Mouse (Mus musculus) c-Kit-positive CD71-positive TER-119-positive erythroid progenitor cells, embryonic 14.5 days (primary cell): ENCODE data around the gene Focad.

Source experiments
- DNase-seq: peaks from one replicate; pipeline ENCODE4 v3.0.0-alpha.2; 2013; ENCODE audit warnings: low spot score

Gene Focad

GRCm38 (mm10) chr4:88094062-88094767 is at the start of gene Focad:
Focad (plus strand) TSS chr4:88094629.
- DNase-seq: peak; percentile 96

DNA sequence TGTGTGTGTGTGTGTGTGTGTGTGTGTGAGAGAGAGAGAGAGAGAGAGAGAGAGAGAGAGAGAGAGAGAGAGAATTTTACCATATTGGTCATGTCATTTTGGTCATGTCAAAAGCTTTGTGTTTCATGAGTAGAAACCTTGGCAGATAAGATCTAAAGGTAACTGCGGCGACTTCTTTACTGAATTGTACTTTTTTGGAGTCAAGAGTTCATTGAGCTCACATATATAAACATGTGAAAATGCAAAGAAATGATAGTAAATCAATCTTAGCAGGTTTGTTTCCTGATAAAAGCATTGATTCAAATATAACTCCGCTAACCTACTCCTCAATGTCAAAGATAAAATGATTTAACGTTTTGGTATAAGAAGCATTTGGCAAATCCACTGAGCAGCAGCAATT is 49.3 kb upstream of the Focad start:
- no peak for DNase-seq

DNA sequence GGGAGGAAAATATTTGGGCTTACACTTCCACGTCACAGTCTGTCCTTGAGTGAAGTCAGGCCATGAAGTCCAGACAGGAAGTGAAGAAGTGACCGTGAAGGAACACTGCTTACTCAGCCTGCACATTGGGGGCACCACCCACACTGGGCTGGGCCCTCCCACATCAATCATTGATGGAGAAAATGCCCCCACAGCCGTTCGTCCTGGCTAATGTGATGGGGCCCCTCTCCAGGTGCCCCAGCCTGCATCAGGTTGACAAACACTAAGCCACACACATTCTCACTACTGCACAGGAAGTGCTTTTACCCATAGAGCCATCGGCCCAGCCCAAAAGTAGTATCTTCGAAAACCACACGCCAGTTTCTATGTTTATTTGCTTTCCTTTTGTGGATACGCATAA is 48.1 kb upstream of the Focad start:
- DNase-seq: no peak

DNA sequence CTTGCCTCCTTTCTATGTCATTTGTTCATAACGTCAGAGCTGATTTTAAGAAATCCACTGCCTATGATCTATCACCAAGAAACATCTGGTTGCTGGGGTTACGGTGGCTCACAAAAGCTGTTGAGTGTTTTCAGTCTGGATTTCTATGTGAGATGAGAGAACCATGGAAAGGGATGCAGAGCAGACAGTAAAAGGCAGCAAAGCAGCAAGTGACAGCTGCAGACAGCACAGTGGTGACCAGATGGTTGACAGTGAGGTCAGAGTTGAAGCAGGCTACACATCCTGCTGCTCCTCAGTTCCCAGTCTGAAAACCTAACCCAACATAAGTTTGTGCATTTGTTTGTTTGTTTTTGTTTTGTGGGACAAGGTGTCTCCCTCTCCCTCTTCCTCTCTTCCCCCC is 19.0 kb upstream of the Focad start:
- DNase-seq: no peak

DNA sequence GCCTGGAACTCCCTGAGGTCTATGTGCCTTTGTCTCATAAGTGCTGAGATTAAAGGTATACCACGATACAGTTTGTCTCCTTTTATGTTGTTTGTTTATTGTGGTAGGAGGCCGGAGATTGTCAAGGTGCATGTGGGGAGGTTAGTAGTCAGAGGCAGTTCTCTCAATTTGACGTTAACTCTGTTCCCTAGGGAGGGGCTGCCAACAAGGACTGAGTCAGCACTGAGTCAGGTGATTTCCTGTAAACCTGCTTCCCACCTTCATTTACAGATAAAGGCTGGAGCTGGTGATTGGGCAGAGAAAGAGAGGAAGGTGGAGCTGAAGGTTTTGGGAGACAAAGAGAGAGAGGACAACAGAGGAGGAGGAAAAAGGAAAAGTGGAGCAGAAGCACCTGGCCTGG is 15.4 kb upstream of the Focad start:
- DNase-seq: no peak

- no peak for DNase-seq
Observed at GRCm38 (mm10) chr4:88081417-88081816, 13.0 kb upstream of the Focad start.

- DNase-seq: no peak
Observed at GRCm38 (mm10) chr4:88081885-88082284, 12.5 kb upstream of the Focad start.

DNA sequence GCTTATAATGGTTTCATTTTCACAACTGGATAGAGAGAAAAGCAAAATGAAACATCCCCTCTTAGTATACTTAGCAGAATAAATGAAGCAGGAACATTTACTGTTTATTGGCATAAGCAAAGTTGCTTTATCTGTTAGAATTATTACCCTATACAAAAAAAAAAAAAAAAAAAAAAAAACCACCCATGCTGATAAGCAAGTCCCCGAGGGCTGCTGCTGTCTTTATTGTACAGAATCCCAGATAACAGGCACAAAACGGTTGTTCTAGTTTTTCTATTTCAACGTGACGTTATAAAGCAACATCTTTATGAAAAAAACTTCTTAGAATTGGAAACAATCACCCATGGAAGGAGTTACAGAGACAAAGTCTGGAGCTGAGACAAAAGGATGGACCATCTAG is 12.0 kb upstream of the Focad start:
- DNase-seq: no peak

GRCm38 (mm10) chr4:88083781-88084180 is 10.6 kb upstream of the Focad start:
- no peak for DNase-seq

GRCm38 (mm10) chr4:88090316-88090715 is 4.1 kb upstream of the Focad start:
- no peak for DNase-seq

DNA sequence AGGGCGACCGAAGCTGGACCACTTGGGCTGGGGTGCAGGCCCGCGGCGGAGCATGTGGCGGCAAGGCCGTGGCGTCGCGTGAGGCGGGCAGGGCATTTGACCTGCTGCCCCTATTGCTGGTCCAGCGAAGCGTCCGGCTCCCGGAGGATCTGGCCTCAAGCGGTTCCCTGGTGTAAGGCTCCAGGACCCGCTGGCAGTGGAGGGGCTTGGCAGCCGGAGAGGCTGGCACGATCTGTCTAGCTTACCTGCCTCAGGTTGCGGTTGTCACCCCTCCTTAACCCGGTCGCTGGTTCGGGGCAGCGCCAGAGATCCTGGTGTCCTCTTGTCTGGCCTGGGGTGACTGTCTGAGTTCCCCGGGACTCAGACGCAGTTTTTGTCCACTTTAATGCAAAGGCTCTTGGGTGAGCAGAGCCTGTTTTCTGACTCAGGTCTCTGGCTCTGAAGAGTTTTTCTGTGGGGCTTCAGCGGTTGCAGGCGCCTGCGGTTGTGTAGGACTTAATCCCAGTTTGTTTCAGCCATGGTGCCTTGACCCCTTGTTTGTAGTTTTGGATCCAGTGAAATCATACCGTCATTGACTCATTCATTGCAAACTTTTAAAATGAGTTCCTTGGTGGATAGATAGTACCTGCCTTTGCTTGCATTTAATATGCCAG is 465 bp downstream of the Focad start:
- peak; percentile 37 for DNase-seq

- no peak for DNase-seq
Observed at GRCm38 (mm10) chr4:88095693-88096092, 1.3 kb downstream of the Focad start.

DNA sequence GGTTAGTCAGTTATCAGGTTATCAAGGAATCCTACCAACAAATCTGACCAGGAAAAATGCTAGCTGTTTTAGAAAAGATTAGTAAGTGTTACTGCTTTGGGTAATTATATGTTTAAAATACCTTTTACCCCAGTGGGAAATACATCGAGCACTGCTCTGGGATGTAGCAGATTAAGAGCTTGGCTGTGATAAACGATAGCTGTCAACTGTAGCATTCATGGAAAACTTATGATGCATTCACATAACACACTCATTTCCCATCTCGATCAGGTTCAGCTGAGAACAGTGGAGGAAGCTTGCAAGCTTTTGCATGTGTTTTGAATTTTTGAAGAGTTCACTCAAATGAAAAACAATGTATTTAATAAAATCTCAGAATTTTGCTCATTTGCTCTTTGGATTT is 14.2 kb downstream of the Focad start:
- DNase-seq: no peak

- peak; percentile 66 for DNase-seq
Observed at GRCm38 (mm10) chr4:88117331-88117730, 22.9 kb downstream of the Focad start.

GRCm38 (mm10) chr4:88117942-88118341 is 23.5 kb downstream of the Focad start:
- DNase-seq: peak; percentile 53

GRCm38 (mm10) chr4:88118750-88119395 is 24.4 kb downstream of the Focad start:
- no peak for DNase-seq

- DNase-seq: no peak
Observed at GRCm38 (mm10) chr4:88120091-88120490, 25.7 kb downstream of the Focad start.

DNA sequence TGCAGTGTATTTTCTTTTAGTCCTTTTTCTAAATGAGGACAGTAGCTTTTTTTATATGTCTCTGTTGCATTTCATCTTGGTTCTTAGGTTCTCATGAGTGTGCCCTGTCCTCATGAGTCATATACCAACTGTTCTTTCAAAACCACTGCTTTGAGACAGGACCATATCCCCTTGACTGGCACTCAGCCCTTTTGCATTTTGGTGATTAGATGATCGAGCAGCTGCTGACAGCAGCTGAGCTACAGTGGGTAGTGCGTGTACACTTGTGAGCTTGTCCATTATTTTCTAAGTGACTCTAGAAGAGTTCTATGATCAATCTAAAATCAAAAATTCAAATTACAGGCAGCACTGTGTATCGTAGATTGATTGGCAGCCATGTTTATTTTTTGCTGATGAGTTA is 28.0 kb downstream of the Focad start:
- no peak for DNase-seq

GRCm38 (mm10) chr4:88135936-88136335 is 41.5 kb downstream of the Focad start:
- DNase-seq: no peak

DNA sequence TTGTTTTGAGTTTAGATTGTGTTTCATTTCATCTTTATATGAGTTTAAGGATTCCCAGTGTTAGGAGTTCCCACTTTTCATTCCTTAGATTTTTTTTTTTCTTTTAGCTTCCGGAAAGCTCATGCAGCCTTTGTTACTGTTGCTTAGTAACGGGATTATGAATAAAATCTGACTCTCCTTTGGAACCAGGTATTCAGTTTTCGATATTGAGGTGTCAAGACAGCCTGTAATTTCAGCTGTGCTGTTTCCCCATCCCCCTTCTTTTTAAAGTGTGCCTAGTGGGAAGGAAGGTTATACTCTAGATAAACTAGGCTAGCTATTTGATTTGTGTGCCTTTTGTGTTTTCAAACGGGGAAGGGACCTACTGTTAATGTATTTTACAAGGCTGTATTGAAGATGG is 42.1 kb downstream of the Focad start:
- DNase-seq: no peak

DNA sequence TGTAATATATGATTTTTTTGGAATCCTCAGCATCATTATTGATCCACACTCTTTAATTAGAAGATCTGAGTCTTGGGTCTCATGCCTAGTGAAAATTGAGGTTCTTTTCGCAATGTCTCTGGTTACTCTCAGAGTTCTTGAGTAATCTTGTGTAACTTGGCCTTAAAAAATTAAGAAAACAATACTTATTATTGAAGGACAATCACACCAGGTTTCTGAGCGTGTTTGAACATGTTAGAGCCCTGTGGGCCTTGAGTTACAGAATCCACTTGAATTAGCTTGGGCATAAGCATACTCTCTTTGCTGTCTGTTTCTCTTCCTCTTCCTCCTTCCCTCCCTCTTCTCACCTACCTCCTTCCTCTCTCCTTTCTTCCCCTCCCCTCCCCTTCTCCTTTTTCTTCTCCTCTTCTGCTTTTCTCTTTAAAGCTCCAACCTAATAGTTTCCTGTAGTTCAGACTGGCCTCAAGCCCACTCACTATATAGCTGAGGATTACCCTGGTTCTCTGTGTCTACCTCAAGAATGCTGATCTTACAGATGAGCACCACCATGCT is 44.0 kb downstream of the Focad start:
- no peak for DNase-seq

DNA sequence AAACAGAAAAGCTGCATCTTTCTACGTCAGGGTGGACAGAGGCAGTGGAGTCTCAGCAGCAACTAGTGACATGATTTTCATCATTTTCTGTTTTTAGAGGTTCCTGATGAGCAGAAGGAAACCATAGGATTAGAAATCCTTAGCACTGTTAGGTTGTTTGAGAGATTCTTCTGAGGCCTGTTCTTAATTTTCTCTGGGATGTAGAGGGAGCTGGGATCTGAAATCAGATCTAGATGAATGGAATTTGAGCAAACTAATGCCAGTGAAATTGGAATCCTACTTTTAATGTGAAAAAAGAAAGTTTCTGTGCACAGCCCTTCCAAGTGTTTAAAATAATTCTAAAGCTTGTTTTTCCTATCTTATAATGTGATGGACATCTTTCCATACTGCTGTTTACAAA is 55.0 kb downstream of the Focad start:
- no peak for DNase-seq

- no peak for DNase-seq
Observed at GRCm38 (mm10) chr4:88155490-88156160, 61.2 kb downstream of the Focad start.
